Mouse (Mus musculus) embryonic fibroblast, embryonic 13.5 days (primary cell): ENCODE data around the gene Ces1d.

Experiments
- CTCF ChIP-seq: IDR thresholded peaks from 2 replicates; pipeline ENCODE4 v1.5.1; 2011; ENCODE audit warnings: mild to moderate bottlenecking, control low read depth, low read length, moderate library complexity, borderline replicate concordance; ENCODE audit not compliant: insufficient read depth
- POLR2A ChIP-seq: IDR thresholded peaks from 2 replicates; pipeline ENCODE4 v1.6.1; 2011; ENCODE audit warnings: low read depth, mild to moderate bottlenecking, control low read depth, low read length, moderate library complexity

DNA sequence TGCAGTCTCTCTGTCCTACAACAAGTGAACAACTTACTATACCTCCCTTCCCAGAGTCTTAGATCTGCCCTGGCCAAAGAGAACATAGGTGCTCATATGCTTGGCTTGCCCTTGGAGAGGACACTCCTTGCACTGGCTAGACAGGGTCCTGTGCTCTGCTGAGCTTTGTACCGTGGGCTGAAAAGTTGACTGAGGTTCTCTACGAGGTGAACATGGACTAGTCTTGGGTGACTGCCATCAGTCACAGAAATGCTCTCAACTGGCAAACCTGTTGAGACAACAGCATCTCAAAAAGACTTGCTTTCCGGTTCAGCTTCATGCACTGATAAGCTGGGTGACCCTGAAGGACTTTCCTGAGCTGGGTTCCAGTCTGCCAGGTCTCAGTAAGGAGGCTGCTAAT is 24.3 kb upstream of the Ces1d start:
- TF ChIP-seq POLR2A = no peak
- TF ChIP-seq CTCF = no peak
